Mouse (Mus musculus): ENCODE measurements around the gene Zdhhc4. TPM values are rescaled to one million over a fixed set of nuclear protein-coding genes. Genes with fewer than 3 reads are reported as not detected.
A peak's percentile ranks its signal among the peaks of the same experiment; 100 is the strongest.

The Zdhhc4 gene
- total RNA-seq, 2 experiments from 2014 or later = 46.2 to 51.5 TPM

GRCm38 (mm10) chr5:143333872-143334271 lies 4.8 kb upstream of the Zdhhc4 start:
- peak; percentile 68 to 95 for DNase-seq (ENCODE audit: low spot score in 2 of 2)

- DNase-seq (ENCODE audit: low spot score in 2 of 2) = no peak
Measured at GRCm38 (mm10) chr5:143317288-143317610, 11.8 kb downstream of the Zdhhc4 start.

- DNase-seq (ENCODE audit: low spot score in 2 of 2) = no peak
Measured at GRCm38 (mm10) chr5:143316605-143317287, 12.3 kb downstream of the Zdhhc4 start.

DNA sequence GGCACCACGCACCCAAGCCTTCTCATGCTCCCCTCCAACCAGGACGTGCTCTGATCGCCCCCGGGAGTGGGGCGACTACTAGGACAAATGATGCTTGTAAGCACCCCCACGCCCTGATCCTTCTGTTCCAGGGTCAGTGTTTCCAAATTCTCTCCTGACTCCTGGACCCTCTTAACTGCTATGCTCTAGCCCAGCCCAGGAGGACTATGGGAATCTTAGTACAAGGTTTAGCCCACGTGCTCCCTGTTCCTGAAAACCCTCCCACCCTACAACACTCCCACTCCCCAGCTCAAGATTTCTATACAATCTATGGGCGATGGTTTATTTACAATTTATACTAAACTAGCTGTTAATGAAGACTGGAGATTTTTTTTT lies 13.6 kb downstream of the Zdhhc4 start:
- no peak for DNase-seq (ENCODE audit: low spot score in 2 of 2)

DNA sequence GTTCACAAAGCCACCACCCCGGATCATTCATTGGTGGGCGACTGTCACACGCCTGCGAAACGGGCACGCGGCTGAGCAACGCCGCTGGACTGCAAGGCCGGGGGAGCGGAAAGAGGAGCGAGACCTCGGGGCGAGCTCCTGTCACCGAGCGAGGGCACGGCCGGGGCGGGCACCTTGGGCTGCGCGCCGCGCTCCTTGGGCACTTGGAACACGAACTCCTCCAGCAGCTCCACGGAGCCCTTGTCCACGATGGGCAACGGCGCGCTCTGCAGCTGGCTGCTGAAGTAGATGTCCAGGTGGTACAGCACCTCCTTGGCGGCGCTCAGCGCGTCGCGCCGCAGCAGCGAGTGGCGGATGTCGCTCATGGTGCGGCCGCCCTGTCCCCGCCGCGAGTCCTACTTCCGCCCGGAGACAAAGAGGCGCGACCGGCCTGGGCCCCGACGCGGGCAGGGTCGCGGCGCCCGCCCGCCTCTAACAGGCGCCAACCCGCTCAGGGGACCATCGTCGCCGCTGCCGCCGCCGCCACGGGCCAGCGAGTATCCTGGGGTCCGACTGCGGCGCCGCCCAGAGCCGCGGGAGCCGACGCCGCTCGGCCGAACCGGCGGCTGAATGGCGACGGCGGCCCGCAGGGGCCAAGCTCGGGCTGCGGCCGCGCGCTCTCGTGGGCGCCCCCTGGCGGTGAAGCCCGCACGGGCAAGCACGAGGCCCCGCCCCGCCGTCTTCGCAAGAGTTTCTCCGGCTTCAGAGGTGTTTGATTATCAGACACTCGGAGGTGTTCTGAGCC lies 14.1 kb downstream of the Zdhhc4 start, which contains the start of gene E130309D02Rik:
TSS of gene E130309D02Rik (minus strand) at position 631 of the 784 bp plus-strand sequence.
- peak; percentile 77 to 91 for DNase-seq (ENCODE audit: low spot score in 2 of 2)

- no peak for DNase-seq (ENCODE audit: low spot score in 2 of 2)
Measured at GRCm38 (mm10) chr5:143314183-143314729, 14.8 kb downstream of the Zdhhc4 start.

- DNase-seq (ENCODE audit: low spot score in 2 of 2) = peak; percentile 59 to 85
Measured at GRCm38 (mm10) chr5:143311886-143312285, 17.2 kb downstream of the Zdhhc4 start.

DNA sequence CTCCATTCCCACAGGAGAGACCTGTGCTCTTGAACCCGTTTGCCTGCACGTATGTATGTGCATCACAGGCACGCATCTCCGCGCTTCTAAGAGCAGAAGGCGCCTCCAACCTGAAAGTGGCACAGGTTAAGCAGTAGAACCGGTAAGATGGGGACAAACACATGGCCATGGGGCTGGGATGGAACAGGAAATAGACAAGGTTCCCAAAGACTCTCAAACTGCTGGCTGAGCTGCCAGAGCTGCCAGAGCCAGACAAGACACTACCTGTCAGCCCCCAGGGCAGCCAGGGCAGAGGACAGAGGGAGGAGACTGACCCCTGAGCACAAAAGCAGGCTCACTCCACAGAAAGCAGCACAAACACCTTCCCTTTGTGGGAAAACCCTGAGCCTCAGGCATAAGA lies 19.1 kb downstream of the Zdhhc4 start:
- DNase-seq (ENCODE audit: low spot score in 2 of 2) = no peak

DNA sequence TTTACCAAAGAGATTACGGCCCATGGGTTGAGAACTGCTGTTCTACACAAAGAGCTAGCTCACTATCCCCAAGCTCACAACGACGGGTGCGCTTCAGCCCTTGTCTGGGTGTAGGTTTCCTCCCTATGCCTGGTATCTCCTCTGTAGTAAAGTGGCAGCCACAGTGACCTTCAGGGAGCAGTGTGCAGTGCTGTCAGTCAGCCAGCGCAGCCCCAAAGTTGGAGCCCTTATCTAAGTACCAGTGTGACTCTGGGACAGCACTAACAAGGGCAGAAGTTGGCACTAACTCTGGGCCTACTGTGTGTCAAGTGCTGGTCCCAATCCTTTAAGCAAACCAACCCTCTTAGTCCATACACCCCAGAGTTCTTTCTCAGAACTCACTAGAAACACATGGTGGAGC lies 20.2 kb downstream of the Zdhhc4 start:
- no peak for DNase-seq (ENCODE audit: low spot score in 2 of 2)

- DNase-seq (ENCODE audit: low spot score in 2 of 2) = no peak
Measured at GRCm38 (mm10) chr5:143304251-143304650, 24.8 kb downstream of the Zdhhc4 start.

DNA sequence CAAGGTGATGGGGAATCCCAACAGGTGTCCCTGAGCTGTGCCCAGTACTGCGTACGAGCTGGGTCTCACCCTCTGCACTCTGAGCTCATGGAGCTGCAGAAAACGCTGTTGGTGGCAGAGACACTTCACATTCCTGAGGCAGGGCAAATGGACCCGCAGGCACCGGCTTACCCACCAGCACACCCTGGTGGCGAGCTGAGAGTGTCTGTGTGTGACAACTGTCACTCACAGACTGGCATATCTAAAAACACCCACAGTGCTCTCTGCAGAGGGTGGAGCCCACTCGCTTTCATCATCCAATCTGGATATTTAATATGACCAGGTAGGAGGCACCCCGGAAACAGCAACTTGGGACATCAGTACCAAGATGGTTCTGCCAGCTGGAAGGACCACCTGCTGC lies 27.8 kb downstream of the Zdhhc4 start:
- peak in 1 of 2 experiments; percentile 64 for DNase-seq (ENCODE audit: low spot score in 2 of 2)

GRCm38 (mm10) chr5:143299686-143300085 lies 29.4 kb downstream of the Zdhhc4 start:
- DNase-seq (ENCODE audit: low spot score in 2 of 2) = peak in 1 of 2 experiments; percentile 72

GRCm38 (mm10) chr5:143298391-143298790 lies 30.7 kb downstream of the Zdhhc4 start:
- no peak for DNase-seq (ENCODE audit: low spot score in 2 of 2)

DNA sequence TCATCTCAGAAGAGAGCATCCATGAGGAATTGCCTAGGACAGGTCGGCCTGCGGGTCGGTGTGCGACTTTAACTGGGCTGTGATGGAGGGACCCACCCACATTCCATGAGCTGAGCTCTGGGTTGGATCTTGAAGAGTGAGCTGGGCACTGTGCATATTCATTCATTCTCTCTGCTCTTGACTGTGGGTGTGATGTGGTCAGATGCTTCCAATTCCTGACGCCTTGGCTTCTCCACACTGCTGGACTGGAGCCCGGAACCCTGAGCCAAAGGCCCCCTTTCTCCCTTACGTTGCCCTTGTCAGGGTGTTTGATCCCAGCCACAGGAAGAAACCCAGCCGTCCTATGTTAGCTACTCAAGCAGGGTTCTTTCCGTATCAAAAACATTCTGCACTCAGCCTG lies 31.1 kb downstream of the Zdhhc4 start:
- no peak for DNase-seq (ENCODE audit: low spot score in 2 of 2)

GRCm38 (mm10) chr5:143295330-143295729 lies 33.7 kb downstream of the Zdhhc4 start:
- no peak for DNase-seq (ENCODE audit: low spot score in 2 of 2)

DNA sequence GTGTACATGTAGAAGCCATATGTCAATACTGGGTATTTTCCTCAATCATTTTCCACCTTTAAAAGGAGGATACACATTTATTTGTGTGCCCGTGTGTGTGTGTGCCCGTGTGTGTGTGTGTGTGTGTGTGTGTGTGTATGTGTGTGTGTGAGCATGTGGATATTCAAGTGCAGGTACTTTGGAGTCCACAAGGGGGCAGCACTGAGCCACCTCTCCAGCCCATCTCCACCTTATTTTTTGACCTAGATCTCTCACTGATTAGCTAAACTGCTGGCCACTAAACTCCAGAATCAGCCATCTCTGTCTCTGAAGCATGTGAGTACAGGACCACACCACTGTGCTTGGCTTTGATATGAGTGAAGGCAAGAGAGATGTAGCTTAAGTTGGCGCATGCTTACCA lies 34.2 kb downstream of the Zdhhc4 start:
- no peak for DNase-seq (ENCODE audit: low spot score in 2 of 2)

DNA sequence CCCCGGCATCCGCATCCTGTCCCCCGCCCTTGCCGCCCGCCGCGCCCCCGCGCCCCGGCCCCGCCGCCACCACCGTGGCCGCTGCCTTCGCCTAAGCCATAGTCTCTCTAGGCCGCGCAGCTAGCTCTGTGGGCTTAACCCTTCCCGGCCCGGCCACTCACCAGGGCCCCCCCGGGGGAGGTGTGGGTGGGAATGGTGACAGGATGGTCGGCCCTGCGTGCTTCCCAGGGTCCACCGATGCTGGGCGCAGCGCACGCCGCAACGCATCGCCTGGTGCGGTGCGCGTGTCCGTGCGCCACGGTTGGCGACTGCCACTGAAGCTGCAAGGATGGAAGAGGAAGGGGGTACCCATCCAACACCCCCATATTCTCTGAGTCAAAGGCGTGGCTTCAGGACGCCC lies 35.7 kb downstream of the Zdhhc4 start, which contains the start of gene Zfp853:
TSS of gene Zfp853 (minus strand) at position 220 of the 400 bp plus-strand sequence.
- DNase-seq (ENCODE audit: low spot score in 2 of 2) = no peak

DNA sequence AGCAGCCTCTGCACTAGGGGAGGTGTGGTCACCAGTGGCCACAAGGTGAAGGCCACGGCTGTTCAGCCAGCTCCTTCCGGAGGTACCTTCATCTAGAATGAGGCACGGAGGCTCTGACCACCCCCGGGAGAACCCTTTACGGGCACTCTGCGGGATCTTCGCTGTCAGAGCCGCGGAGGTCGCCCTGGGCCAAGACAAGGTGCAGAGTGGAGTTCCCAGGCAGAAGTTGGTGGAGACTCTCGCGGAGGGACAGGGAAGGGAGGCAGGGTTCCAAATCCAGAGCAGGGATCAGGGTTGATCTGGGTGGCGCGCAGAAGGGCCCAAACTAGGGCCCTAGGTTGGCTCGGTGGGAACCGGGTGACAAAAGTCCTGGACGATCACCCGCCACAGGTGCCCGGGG lies 36.2 kb downstream of the Zdhhc4 start:
- DNase-seq (ENCODE audit: low spot score in 2 of 2) = no peak

DNA sequence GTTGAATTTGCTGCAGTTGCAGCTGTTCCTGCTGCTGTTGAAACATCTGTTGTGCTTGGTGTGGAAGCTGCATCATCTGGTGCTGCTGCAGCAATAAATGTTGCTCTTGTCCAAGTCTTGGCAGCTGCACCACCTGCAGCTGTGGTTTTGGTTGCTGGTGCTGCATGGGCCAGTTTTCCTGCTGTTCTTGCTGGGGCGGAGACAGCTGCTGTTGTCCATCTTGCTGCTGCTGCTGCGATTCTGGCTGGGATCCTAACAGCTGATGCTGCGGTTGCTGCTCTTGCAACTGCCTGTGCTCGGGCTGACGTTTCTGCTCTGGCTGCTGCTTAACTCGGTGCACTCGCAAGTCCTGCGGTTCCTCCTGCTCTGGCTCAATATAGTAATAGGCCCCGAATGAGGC lies 39.8 kb downstream of the Zdhhc4 start:
- DNase-seq (ENCODE audit: low spot score in 2 of 2) = no peak

DNA sequence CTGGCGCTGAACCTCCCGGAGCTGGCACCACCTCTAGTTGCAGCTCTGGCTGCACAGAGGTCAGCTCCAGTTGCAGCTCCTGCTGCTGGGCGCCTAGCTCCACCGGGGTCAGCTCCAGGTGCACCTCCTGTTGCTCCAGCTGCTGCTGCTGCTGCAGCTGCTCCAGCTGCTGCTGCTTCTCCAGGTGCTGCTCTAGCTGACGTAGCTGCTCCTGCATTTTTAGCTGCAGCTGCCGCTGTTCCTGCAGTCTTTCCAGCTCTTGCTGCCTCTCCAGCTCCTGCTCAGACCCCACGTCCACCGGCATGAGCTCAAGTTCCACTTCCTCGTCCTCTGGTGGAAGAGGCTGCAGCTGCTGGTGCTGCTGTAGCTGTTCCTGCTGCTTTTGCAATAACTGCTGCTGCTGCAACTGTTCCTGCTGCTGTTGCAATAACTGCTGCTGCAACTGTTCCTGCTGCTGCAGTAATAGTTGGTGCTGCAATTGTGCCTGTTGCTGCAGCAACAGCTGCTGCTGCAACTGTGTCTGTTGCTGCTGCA lies 40.6 kb downstream of the Zdhhc4 start:
- DNase-seq (ENCODE audit: low spot score in 2 of 2) = no peak

DNA sequence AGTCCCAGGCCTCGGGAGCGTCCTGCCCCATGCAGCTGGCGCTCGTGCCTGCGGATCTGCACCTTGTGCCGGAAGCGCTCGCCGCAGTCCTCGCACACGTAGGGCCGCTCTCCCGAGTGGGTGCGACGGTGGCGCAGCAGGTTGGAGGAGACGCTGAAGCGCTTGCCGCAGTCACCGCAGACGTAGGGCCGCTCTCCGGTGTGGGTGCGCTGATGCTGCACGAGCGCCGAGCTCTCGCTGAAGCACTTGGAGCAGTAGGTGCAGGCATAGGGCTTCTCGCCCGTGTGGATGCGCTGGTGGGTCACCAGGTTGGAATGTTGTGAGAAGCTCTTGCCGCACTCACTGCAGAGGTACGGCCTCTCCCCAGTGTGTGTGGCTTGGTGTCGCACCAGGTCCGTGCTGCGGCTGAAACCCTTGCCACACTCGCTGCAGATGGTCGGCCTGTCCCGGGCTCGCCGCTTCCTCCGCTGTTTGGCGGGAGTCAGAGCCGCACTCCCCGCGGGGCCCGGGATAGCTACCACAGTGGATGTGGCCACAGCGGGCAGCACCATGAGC lies 41.2 kb downstream of the Zdhhc4 start:
- no peak for DNase-seq (ENCODE audit: low spot score in 2 of 2)

DNA sequence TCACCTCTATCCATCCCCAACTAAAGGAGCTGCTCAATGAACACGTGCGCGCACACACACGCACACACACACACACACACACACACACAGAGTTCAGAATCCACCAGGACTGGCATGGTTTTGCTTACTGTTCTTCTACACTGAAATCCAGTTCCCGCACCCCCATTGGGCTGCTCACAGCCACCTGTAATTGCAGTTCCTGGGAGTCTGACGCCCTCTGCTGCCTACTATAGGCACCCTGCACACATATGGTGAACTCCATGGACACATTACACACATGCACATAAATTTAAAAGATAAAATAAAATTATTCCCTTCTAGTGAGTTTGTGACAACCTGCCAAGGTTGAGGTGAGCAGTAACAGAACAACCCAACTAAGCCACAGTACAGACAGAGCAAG lies 44.3 kb downstream of the Zdhhc4 start:
- DNase-seq (ENCODE audit: low spot score in 2 of 2) = no peak
